Mouse (Mus musculus): Measurements from ENCODE around the gene Sirpa.

Gene Sirpa

DNA sequence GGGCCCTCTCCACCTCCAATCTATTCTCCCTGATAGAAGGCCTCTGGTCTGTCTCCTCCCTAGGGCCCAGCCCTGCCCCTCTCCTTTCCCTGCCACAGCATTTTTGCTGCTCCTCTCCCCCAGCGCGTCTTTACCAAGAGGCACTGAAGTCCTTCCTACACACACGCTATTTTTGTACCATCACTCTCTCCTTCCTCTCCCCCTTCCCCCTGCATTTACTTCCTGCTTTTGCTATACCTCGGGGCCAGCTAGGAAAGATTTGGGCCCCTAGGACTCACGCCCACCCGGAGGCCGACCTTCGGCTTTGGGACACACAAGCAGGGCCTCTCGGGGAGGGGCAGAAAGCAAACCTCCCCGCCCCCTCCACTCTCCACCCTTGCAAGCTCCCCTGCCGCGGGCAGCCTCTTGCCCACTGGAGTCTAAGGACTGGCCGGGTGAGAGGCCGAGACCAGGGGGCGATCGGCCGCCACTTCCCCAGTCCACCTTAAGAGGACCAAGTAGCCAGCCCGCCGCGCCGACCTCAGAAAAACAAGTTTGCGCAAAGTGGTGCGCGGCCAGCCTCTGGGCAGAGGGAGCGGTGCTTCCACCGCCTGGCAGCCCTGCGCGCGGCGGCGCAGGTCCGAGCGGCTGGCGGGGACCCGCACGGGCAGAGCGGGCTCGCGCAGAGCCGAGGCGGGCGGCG is at the start of gene Sirpa:
Gene Sirpa (plus strand): TSS at position 377 of the 682 bp plus-strand sequence.
- no peak for DNase-seq (ENCODE audit: low read depth, low spot score)

DNA sequence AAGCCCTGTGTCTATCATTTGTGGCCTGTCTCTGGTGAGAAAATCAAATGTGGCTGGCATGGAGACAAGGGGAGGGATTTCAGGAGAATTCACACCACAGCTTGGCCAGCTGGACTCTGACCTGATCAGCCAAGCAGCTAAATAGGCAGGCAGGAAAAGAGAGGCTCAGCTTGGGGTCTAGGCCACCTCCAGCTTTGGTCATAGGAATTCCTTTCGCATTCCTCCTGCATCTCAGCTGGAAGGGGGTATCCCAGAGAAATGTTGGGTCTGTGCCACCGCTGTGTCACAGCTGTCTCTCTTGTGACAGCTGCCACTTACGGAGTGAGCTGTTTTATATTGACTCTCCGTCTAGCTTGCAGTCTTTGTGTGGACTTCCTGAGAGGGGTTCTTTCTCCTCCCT is 48.2 kb upstream of the Sirpa start:
- no peak for DNase-seq (ENCODE audit: low read depth, low spot score)

DNA sequence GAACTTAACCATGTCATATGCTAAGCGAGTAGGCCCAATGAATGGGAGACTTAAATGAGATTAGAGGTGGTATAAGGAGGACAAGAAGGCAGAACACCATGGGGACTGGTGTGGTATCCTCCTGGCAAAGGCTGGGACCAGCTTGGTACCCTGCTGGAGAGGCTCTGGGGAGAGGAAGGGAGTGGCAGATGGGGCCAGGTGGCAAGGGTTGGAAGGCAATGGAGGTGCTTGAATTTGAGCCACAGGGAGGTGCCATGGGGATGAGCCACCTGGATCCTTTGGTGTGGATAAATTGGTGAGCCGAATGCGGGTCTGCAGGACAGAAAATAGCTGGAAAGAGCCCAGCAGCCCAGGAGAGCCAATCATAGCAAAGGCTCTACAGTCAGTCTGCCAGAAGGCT is 47.7 kb upstream of the Sirpa start:
- DNase-seq (ENCODE audit: low read depth, low spot score), result no peak

DNA sequence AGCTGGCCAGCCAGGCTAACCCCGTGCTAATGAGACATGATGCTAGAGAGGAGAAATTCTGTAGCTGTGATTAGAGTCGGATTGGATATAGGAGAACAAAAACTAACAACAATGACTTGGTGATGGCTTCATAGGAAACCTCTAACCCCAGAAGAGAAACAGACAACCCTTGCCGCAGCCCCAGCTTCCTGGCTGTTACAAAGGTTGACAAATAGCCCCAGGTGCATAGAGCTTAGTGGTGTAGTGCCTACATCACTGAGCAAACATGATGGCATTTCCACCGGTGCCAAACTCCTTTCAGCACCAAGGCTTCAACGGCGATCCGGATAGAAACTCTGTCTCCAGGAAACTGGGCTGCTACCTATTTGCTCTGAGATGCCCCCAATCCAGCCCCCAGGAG is 47.0 kb upstream of the Sirpa start:
- DNase-seq (ENCODE audit: low read depth, low spot score), result no peak

DNA sequence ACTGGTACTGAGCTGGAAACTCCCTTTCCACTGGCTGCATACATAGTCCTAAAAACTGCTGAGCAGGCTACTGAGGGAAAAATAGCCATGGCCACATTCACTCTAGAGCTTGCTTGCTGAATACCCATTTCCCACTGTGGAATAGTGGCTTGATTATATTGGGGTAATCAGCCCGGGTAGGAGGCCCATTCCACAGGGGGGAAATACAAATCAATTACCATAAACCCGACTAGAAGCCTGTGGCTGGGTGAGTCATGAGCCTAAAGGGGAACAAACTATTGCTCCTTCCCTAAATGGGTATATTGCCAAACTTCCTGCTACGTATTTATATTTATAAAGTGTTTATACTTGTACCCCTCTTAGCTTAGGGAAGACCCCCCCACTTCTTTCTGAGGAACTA is 45.9 kb upstream of the Sirpa start:
- no peak for DNase-seq (ENCODE audit: low read depth, low spot score)

DNA sequence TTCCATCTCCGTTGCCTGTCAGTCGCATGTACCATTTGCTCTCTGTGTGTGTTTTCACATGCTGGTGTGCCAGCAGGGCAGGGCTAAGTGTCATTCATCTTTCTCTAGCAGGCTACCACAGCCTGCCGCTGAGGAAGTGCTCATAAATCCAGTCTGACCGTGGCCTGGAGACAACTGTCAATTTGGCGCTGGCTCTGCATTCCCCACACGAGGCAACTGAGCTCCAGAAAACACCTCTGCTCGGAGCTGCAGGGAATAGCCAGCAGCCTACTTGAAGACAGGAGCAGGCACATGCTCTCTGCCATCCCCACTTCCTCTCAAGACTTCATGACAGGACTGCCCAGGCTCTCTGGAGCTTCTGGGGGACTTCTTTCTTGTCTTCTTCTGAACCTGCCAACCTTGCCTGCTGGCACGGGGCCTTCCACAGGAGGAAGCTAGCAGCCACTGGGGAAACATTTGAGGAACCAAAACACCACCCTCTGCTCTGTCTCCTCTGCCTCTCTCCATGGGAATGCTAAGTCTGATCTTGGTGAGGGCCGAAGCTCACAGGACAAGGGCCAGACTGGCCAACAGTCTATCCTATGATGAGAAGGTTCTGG is 43.0 kb upstream of the Sirpa start:
- no peak for DNase-seq (ENCODE audit: low read depth, low spot score)

DNA sequence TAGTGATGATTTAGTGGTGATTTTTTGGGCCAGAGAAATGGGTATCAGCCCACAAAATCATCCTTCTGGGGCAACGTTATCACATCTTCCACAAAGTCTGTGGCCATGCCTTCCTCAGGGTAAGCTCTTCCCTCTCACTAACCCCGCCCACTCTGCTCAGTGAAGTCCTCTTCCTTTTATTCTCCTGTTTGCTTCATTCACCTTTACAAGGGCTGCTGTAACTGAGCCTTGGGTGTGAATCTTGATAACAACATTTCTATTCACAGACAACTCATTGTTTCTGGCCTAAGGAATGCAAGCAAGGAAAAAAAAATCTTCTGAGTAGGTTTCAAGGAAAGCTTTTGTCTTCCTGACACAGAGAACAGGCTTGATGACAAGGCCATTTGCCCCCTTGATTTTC is 41.9 kb upstream of the Sirpa start:
- no peak for DNase-seq (ENCODE audit: low read depth, low spot score)

DNA sequence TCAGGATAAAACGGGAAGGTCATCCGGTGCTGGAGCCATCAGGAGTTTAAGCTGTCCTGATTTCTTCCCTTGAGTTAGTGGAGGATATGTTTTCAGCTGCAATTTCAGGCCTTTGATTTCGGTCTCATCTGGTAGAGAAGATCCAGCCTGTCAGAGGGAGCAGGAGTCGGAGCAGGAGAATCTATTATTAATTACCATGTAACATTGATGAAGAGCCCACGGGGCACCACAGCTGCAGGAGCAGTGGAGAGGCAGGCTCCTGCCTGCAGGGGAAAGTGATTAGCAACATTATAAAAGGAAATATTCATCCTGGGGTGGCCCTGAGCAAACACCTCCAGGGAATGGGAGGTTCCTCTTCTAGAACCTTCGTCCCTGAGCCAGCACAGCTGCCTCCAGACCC is 36.6 kb upstream of the Sirpa start:
- DNase-seq (ENCODE audit: low read depth, low spot score), result no peak

DNA sequence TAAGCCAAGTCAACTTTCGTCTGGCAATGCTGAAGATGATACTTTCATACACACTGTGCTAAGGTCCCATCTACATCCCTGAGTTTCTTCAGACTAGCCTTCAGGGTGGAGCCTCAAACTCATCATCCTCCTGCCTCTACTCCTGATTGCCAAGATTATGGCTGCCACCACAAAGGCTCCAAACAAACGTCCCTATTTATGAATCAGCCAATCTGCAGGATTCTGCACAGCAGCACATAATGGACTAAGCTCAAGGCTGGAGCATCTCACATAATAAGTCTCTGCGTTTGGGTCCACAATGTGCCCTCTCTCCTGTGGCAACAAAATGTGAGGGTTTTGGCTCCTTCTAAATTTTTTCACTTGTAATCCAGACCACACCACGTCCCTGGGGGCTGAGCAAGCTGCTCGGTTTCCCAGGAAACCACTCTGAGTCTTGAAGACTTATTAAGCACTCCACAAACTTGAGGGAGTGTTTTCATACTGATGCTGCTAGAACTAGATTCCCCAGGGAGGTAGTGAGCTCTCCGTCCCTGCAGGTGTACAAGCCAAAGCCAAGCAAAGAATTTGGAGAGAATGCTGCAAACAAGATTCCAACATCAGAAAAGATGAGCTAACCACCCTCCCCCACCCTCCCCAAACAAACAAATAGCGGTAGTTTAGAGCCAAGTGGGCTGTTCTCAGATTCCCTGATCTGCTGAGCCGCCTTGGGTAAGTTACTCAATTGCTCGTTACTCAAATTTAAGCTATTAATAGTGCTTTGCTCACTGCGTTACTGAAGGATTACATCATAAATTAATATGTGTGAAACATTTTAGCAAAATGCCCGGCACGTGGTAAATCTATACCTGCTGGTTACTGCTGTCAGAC is 34.4 kb upstream of the Sirpa start:
- DNase-seq (ENCODE audit: low read depth, low spot score), result no peak

DNA sequence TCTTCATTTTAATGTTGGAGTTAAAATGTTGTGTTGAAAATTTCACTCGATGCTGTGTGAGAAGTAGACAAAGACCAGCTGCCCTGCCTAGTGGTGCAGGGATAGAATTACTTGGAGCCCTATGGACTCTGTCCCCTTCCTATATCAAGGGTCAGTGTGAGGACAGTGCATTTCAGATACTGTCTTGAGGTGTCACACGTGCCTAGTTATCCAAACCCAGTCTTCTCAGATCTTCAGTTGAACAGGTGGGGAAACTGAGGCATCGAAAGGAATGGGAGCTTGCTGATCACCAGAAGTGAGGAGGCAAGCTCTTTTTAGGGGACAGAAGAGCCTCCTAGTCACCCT is 33.8 kb upstream of the Sirpa start:
- no peak for DNase-seq (ENCODE audit: low read depth, low spot score)

DNA sequence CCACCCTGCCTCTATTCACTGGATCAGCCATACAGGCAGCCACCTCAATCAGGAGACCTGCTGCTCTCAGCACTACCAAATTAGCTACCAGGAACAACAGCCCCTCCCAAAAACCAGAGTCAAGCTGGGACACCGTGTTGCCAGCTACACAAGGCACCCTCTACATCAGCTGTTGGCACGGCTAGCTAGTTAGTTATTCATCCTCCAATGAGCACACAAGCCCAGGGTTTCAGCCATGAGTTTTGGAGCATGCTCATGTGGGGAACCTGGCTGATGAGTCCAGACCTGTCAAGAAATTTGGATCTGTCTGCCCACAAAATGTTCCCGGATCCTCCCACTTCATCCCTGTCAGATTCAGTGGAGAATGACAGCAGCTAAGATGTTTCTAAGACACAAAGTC is 30.8 kb upstream of the Sirpa start:
- no peak for DNase-seq (ENCODE audit: low read depth, low spot score)

DNA sequence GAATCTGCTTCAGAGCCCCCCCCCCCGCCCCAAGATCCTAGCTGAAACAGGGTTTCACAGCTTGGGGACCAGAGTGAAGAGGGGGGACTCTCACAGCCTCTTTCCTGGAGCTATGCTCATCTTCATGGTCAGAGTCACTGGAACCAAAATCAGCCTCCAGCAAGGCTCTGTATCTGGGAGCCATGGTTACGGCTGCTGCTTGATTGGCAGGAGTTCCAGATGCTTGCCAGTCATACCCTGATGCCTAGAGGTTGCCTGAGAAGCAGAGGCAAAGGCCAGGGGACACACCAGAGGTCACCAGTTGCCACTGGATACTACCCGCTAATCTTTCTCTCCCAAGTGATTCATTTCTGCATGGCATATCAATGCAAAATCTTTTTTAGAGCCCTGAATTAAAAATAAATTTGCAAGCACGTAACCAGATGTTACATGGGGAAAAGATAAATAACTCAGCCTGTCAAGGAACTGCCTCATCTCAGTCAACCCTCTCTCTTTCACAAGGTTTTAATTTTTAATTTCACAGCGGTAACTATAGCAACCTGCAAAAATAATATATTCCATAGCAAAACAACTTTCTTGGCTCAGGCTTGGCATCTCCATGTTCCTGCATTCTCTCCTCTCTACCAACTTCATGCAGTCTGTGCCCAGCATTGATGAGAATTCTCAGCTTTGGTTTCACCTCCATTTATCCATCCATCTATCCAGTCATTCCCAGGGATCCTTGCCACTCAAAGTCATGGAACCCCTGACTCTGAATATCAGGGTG is 28.5 kb upstream of the Sirpa start:
- no peak for DNase-seq (ENCODE audit: low read depth, low spot score)

DNA sequence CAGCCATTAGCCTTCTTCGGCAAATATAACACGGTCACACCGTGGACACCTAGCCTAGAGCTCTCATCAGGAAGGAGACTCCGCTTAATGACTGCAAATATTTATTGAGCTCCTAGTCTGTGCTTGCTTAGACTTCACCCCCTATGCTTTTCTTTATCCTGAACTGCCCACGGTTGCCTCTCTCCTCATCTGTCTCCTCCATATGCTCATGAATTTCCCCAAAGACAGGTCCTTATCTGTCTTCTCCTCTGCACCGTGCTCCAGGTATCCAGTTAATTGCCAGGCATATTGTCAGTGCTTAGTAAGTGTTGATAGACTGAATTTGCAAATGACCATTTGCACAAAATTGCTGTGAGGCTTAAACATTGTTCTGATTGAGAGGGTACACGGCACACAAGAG is 23.5 kb upstream of the Sirpa start:
- DNase-seq (ENCODE audit: low read depth, low spot score), result no peak

DNA sequence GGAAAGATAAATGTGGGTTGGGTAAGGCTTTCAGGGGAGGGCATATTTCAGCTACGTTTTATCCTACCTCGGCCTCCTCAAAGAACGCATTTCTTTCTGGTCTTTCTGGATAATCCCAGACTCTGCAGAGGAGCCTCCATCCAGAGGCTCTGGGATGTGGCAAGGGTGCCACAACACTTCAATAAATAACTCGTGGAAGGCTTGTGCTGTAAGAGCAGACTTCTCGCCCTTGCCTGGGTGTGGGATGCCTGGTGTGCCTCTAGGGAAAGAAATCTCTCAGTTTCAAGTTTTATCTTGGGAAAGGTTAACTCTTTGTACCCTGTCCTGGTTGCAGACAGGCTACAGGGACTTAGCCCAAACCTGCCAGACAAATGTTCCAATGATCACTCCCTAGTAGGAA is 23.1 kb upstream of the Sirpa start:
- no peak for DNase-seq (ENCODE audit: low read depth, low spot score)

DNA sequence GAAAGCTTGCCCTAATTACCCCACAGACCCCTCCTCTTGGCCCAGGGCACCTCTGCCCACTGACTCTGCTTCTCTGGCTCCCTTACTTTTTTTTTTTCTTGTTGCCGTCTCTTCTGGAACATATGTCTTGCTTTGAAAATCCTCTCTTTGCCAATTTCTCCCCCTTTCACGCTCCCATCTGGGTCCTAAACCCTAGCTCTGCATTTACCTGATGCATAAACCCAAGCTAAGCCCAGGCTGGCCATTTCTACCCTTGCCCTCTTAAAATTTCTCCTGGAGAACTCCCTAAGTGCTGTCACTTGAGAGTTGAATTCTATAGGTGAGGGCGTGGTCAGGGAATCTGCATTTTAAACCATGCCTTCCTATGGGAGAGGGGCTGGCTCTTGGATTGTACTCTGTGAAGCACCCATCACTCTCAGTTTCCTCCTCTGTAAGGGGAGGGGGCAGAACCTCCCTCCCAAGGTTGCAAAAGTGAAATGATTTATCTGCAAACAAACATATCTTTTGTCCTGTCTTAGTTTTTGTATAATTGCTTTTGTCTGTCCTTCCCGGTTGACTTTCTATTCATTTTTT is 18.8 kb upstream of the Sirpa start:
- DNase-seq (ENCODE audit: low read depth, low spot score), result no peak

DNA sequence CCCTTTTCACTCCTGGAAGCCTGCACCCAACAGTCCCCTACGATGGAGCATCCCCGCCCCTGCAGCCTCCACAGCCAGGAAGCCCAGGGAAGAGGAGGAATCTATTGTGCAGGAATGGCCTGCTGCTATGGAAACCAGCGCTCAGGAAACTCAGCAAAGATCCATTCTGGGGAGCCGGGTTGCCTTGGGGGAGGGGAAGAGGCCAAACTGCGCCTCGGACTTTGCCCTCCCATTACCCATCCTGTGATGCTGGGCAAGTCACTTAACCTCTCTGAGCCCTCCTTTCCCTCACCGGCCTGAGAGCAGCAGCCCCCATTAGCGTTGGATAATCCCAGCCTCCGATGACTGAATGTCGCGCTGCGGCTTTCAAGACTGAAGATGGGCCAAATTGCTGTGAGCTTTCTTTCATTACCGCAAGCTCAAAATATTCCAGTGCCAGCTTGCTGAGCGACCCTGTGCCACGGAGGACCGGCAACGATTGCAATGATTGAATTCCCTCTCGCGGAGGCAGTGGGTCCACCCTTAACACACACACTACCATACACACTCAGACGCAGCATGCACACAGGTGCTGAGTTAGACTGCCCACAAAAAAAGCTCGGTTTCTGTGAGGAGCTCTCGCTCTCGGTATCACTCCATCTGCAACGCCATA is 18.1 kb upstream of the Sirpa start:
- DNase-seq (ENCODE audit: low read depth, low spot score), result no peak

DNA sequence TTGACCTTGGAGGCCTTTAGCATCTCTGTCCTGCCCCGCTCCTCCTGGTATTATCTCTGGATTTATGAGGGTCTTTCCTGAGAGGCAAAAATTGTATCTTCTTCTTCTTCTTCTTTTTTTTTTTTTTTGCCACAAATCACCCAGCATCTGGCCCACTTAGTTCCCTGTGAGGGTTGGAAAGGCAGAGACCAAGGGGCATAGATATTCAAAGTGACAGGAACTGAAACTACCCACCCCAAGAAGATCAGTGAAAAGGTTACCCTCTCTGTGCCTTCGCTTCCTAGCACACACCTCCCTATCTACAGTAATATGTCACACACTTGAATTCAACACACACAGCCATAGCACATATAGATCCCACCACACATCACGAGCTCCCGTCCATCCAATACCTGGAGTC is 17.5 kb upstream of the Sirpa start:
- DNase-seq (ENCODE audit: low read depth, low spot score), result no peak

DNA sequence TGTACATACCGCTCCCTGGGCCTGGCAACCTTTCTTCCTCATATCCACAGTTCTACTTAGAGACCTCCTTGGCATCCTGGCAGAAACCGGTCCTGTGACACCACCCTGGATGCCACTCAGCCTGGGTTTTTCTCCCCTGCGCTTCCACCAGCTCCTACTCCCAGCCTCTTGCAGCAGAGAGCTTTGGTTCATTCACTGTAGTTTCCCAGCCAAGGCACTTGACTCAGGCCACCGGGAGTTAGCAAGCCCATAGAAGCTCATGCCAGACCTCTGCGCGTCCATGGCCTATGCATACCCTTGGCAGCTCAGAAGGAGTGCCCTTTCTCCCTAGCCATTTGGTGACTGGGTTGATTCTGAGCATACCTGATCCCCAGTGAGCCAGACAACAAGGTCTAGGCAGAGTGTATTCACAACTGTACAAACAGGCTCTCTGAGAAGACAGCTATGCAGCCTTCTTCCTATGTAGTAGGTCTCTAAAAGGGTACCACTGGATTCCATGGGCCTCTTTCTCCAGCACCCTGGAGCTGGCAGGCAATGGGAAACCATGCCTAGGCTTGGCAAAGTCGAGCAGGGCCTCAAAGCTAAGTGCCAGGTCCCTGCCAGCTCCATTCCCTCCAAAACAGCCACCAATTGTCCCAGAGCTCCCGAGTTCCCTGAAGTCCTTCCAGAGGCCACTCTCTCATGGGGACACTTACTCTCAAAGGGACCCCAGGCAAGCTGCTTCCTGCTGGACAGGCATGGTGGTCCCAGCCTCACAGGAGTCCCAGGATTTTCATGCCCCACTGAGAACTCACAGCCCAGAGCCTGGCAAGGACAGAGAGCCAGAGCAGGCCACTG is 15.8 kb upstream of the Sirpa start:
- no peak for DNase-seq (ENCODE audit: low read depth, low spot score)

DNA sequence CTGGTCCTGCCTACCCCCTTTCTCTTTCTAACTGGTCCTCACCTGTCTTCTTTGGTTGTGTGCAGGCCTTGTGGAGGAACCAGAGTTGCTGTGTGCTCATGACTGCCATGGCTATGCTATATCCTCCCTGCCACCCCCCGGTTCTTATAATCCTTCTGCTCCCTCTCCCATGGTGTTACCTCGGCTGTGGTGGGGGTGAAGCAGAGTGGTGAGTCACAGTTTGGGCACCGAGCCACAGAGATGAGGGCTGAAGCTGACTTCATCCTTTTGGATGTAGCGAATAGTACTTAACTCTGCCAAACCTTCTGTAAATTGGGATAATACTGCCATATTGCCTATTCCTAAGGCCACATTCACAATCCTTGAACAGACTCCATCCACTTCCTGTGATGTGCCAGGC is 12.0 kb upstream of the Sirpa start:
- DNase-seq (ENCODE audit: low read depth, low spot score), result no peak

DNA sequence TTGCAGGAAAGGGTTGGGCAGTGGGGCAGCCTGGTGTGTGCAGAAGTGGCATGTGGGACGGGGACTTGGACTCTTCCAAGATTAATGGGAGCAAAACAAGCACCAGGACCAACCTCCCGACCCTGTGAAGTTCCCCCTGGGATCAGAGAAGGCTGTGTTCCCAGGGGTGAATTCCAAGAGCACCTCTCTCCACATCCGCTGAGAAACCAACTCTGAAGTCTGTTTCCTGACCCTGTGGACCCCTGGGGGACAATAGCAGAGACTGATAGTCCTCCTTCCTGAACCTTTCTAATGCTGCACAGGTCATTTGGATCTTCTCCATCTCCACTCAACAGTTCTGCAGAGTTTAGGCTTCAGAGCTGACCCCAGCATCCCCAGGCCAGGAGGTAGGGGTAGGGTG is 10.8 kb upstream of the Sirpa start:
- no peak for DNase-seq (ENCODE audit: low read depth, low spot score)

DNA sequence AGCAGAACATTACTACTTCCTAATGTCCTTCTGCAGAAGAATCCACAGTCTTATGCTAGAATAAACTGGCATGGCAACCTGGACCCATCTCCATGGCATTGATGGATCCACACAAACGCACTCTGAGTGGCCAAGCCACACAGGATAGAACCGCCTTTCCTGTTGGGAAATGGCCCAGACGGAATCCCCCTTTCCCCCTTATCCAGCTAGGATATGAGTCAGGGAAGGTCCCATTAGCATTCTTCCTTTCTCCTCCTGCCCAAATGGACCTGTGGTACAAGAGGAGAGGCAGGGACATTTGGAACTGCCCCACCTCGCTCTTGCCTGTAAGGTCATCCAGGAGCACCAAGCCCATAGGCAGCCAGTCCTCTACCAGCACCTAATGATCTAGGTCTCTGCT is 10.4 kb upstream of the Sirpa start:
- no peak for DNase-seq (ENCODE audit: low read depth, low spot score)
